Mouse (Mus musculus): ENCODE results near the gene Snrnp25.

DNA sequence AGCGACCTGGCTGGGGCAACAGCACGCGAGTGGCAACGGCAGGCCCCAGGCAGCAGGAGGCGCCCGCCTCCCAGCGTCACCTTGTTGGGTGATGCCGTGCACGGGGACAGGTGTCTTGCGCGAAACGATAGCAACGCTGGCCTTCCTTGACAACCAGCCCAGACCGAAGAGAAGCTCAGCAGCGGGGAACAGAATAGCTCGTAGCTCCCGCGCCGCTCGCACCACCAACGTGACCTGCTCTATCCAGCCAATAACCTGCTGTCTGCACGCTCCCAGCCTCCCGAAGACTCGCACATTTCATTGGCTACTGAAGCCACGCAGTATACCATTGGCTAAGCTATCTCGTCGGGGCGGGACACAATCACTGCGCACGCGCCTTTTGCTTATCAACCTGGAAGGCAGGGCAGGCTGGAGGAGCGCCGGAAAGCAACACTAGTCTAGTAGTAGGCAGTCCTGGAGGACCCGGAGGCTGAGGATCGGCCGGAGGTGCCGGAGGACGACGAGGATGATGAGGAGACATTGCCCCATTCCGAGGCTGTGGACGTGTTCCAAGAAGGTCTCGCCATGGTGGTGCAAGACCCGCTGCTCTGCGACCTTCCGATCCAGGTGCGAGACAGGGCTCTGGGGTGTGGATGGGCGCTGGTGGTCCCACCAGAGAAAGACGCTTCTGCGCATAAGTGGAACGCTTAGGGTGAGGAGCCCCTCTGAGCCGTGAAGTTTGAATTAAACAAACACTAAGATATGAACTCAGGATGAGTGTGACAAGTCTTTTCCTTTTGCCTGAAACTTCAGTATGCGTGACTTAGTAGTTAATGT is at the start of gene Snrnp25:
- peak; percentile 81 for TF ChIP-seq HCFC1 (IDR thresholded peaks at IDR 0.05; ENCODE audit: low read depth, low read length)
- peak in 1 of 2 experiments; percentile 72; a peak in 3 of 4 replicates for TF ChIP-seq CTCF (conservative IDR thresholded peaks at IDR 0.05 in 1 of 2, IDR thresholded peaks at IDR 0.05 in 1 of 2; ENCODE audit: low read depth in 2 of 2, low read length in 2 of 2)
- peak; percentile 73 for TF ChIP-seq TBP (conservative IDR thresholded peaks at IDR 0.05; ENCODE audit: low read depth, low read length)
- TF ChIP-seq EP300 (IDR thresholded peaks at IDR 0.05; ENCODE audit: low read length): no peak
- TF ChIP-seq ZMIZ1 (IDR thresholded peaks at IDR 0.05; ENCODE audit: low read depth, low read length): peak; percentile 96
- peak; percentile 64 for TF ChIP-seq USF2 (conservative IDR thresholded peaks at IDR 0.05; ENCODE audit: low read depth, low read length)
- TF ChIP-seq MAX (IDR thresholded peaks at IDR 0.05; ENCODE audit: low read length): peak; percentile 90
- no peak for TF ChIP-seq MYC (IDR thresholded peaks at IDR 0.05; ENCODE audit: low read depth, low read length)
